Mouse (Mus musculus) B cell, adult (primary cell): Measurements from ENCODE around the gene Rhox3f. TPM values are rescaled to one million over a fixed set of nuclear protein-coding genes. Genes with fewer than 3 reads are reported as not detected.

Source experiments
- total RNA-seq: library from RNA; stranded (reverse); gene quantifications from 4 replicates; pipeline ENCODE4 v1.2.4, GENCODE M21; 2023; ENCODE audit not compliant: inconsistent age

Gene Rhox3f
- total RNA-seq, result not detected in 4 replicates

DNA sequence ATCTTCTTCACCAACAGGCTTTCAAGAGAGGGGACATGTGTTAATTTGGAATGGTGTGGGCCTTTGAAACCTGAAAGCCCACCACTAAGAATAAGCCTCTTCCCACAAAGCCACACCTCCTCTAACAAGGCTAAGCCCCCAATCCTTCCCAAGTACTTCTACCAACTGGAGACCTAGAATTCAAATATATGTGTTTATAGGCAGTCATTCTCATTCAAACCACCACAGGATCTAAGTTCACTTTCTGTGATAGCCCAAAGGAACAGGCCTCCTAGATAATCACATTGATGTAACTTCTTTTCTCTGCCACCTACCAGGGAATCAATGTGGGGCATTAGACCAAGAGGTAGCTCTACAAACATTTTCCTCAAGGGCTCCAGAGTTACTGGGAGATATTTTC is at the start of gene Rhox3f:
Gene Rhox3f (plus strand): TSS at position 301 of the 400 bp plus-strand sequence.

GRCm38 (mm10) chrX:37541719-37542118 is 39.1 kb upstream of the Rhox3f start, which contains the start of gene Rhox3e:
Rhox3e (plus strand) TSS chrX:37542019.

DNA sequence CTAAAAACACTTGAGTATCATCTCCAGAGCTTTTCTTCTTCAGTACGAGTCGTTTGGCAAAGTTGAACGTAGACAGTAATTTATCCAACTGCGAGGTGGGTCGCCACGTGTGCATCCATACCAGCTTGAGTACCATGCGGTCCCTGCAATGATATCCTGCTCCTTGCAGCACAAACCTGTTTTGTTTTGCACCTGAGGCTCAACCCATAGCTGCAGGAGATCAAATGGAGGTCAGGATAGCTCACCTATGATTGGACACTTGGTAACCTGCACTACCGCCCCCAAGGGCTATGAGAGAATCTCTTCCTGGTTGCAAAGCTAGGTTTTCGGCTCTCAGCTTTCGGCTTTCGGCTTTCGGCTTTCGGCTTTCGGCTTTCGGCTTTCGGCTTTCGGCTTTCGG is 23.7 kb upstream of the Rhox3f start, which contains the start of gene Rhox4e:
Gene Rhox4e (plus strand): TSS at position 301 of the 400 bp plus-strand sequence.

GRCm38 (mm10) chrX:37571105-37571504 is 9.7 kb upstream of the Rhox3f start, which contains the start of gene Rhox2f:
Rhox2f (plus strand) TSS chrX:37571405.

GRCm38 (mm10) chrX:37607604-37608003 is 26.8 kb downstream of the Rhox3f start, which contains the start of gene Rhox4f:
Rhox4f (minus strand) TSS chrX:37607704.

DNA sequence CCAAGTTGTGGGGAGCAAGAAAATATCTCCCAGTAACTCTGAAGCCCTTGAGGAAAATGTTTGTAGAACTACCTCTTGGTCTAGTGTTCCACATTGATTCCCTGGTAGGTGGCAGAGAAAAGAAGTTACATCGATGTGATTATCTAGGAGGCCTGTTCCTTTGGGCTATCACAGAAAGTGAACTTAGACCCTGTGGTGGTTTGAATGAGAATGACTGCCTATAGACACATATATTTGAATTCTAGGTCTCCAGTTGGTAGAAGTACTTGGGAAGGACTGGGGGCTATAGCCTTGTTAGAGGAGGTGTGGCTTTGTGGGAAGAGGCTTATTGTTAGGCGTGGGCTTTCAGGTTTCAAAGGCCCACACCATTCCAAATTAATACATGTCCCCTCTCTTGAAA is 47.7 kb downstream of the Rhox3f start, which contains the start of gene Rhox3g:
Gene Rhox3g (minus strand): TSS at position 101 of the 400 bp plus-strand sequence.

Other genes starting within 250 kb of the Rhox3f start
- gene Rhox3a2, start 201.0 kb upstream of the Rhox3f start, total RNA-seq, result not detected in 4 replicates
- gene Rhox4a2, start 190.1 kb upstream of the Rhox3f start, total RNA-seq, result not detected in 4 replicates
- not detected in 4 replicates for gene Rhox2b, start 168.9 kb upstream of the Rhox3f start, total RNA-seq
- gene Rhox4b, start 148.5 kb upstream of the Rhox3f start, total RNA-seq, result not detected in 4 replicates
- not detected in 4 replicates for gene Rhox2c, start 127.3 kb upstream of the Rhox3f start, total RNA-seq
- not detected in 4 replicates for gene Rhox3c, start 122.4 kb upstream of the Rhox3f start, total RNA-seq
- gene Rhox4c, start 100.7 kb upstream of the Rhox3f start, total RNA-seq, result not detected in 4 replicates
- gene Rhox2d, start 87.6 kb upstream of the Rhox3f start, total RNA-seq, result not detected in 4 replicates
- not detected in 4 replicates for gene Rhox4d, start 66.6 kb upstream of the Rhox3f start, total RNA-seq
- not detected in 4 replicates for gene Rhox2e, start 50.5 kb upstream of the Rhox3f start, total RNA-seq
- not detected in 4 replicates for gene Rhox3e, start 39.0 kb upstream of the Rhox3f start, total RNA-seq
- gene Rhox4e, start 23.6 kb upstream of the Rhox3f start, total RNA-seq, result not detected in 4 replicates
- gene Rhox2f, start 9.6 kb upstream of the Rhox3f start, total RNA-seq, result not detected in 4 replicates
- gene Rhox4f, start 26.7 kb downstream of the Rhox3f start, total RNA-seq, result not detected in 4 replicates
- gene Rhox3g, start 47.6 kb downstream of the Rhox3f start, total RNA-seq, result not detected in 4 replicates
- not detected in 4 replicates for gene Rhox2g, start 62.5 kb downstream of the Rhox3f start, total RNA-seq
- gene Rhox4g, start 70.3 kb downstream of the Rhox3f start, total RNA-seq, result not detected in 4 replicates
- gene Rhox3h, start 87.8 kb downstream of the Rhox3f start, total RNA-seq, result not detected in 4 replicates
- gene Rhox2h, start 92.3 kb downstream of the Rhox3f start, total RNA-seq, result not detected in 4 replicates
- not detected in 4 replicates for gene Rhox5, start 223.8 kb downstream of the Rhox3f start, total RNA-seq
- gene Rhox6, start 245.9 kb downstream of the Rhox3f start, total RNA-seq, result not detected in 4 replicates